Mouse (Mus musculus): ENCODE measurements around the gene Polr2b. TPM values are rescaled to one million over a fixed set of nuclear protein-coding genes. Genes with fewer than 3 reads are reported as not detected.

Polr2b gene
- polyA plus RNA-seq (2014; fragmentation: Nextera tagmentation; extraction: Ambion mirVana): 86.8 and 106 TPM in 2 replicates

DNA sequence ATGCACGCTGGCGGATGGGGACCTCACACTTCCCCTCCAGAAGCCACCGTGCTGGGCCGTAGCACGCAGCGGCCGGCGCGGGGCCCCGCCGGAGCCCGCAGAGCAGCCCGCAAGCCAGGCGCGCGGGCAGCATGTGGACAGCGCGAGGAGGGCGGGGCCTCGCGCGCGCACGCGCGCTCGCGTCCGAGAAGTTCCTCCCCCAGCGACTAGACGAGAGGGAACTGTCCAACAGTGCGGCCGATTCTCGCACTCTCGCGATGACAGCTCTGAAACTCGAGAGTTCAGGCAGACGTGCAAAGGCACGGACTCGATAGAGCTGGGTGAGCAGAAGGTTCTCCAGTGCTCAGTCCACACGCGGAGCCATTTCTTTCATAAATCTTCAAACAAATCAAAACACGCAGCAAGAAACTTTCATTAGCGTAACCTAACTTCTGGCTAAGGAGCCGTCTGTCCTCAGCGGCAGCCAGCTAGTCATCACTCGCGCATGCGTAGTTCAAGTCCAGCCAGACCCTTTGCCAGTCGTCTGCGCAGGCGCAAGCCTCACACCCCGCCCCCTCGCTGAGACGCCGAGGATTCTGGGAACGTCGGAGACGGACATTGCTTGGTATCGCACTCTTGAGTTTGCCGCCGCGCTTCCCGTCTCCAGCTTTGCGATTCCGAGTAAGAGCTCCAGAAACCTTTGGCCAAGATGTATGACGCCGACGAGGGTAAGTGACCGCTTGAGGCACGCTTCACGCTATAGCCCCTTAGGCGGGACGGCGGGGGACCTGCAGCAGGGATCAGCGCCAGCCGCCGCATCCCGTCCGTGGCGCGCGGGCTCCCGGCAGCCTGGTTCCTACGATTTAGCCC is at the start of gene Polr2b, which contains the start of gene Noa1:
Gene Polr2b (plus strand): TSS at position 224 of the 849 bp plus-strand sequence.
Gene Noa1 (minus strand): TSS at position 161 of the 849 bp plus-strand sequence.
- Histone ChIP-seq H3K9me3 (ENCODE audit: control insufficient read depth, low read length) (no peaks in the 10 kb centered on the region), H3K27me3 (ENCODE audit: control insufficient read depth, insufficient read depth, low read length) (no peaks in the 10 kb centered on the region), H3K36me3 (ENCODE audit: control insufficient read depth, insufficient read depth, low read length) (peaks cover 5% of the 10 kb centered on the region; the same call in 1 of the 2 replicates), H3K4me1 (replicated peaks; ENCODE audit: control insufficient read depth, insufficient read depth, low read length) (peaks cover 7% of the 10 kb centered on the region), H3K4me3 (ENCODE audit: low read depth, low read length) (peak within 1 kb of the TSS; percentile 96), H3K27ac (ENCODE audit: low read depth, low read length) (peak within 1 kb of the TSS; percentile 67), H3K4me2 (replicated peaks; ENCODE audit: low read depth, low read length) (peak within 1 kb of the TSS; percentile 99), H3K9ac (ENCODE audit: low read depth, low read length) (peak within 1 kb of the TSS; percentile 61)
- peak; percentile 98 for DNase-seq (ENCODE audit: low spot score)
- WGBS: under 1% methylated on average over 81 of the region's 85 CpGs
- peak; percentile 97 for ATAC-seq (ENCODE audit: low FRiP score)

DNA sequence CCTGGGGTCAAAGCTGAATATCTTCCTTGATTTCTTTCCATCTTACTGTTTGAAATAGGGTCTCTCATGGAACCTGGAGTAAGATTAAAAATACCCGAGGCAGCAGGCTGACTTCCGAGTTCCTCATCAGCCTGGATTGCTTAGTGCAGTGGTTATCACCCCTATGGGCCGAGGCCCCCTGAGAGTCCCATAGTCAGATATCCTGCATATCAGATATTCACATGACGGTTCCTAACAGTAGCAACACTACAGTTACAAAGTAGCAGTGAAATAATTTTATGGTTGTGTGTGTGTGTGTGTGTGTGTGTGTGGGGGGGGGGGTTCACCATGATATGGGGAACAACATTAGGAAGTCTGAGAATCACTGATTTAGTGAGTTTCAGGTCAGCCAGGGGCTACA is 48.8 kb upstream of the Polr2b start:
- 91% methylated on average over 4 of the region's 4 CpGs for WGBS
- DNase-seq (ENCODE audit: low spot score) (no peak), ATAC-seq (ENCODE audit: low FRiP score) (no peak)
- Histone ChIP-seq H3K9me3 (ENCODE audit: control insufficient read depth, low read length) (no peaks in the 10 kb centered on the region), H3K27me3 (ENCODE audit: control insufficient read depth, insufficient read depth, low read length) (peaks cover 5% of the 10 kb centered on the region; the same call in 1 of the 2 replicates), H3K9ac (ENCODE audit: low read depth, low read length) (no peak overlapping the region), H3K4me2 (replicated peaks; ENCODE audit: low read depth, low read length) (no peak overlapping the region), H3K4me1 (replicated peaks; ENCODE audit: control insufficient read depth, insufficient read depth, low read length) (no peaks in the 10 kb centered on the region), H3K36me3 (ENCODE audit: control insufficient read depth, insufficient read depth, low read length) (no peaks in the 10 kb centered on the region), H3K27ac (ENCODE audit: low read depth, low read length) (no peak overlapping the region), H3K4me3 (ENCODE audit: low read depth, low read length) (no peak overlapping the region)

DNA sequence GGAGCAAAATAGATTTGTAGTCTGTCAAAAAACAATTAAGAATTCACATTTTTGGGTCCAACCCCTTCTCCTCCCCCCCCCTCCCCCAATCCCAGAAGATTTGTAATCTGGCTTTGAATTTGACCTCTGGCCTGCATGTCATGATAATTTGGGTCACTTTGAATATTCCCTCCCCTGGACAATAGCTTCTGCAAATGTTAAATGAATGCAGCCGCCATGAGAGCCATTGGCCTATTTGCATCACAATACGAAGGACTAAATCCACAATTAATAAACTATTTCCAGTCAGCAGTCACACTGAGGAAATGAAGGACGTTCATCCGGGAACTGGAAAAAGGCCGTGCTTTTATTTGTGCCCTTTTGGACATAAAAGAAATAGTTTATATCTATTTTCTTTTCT is 47.8 kb upstream of the Polr2b start:
- Histone ChIP-seq H3K4me2 (replicated peaks; ENCODE audit: low read depth, low read length) (no peak overlapping the region), H3K4me3 (ENCODE audit: low read depth, low read length) (no peak overlapping the region), H3K36me3 (ENCODE audit: control insufficient read depth, insufficient read depth, low read length) (no peaks in the 10 kb centered on the region), H3K27ac (ENCODE audit: low read depth, low read length) (no peak overlapping the region), H3K4me1 (replicated peaks; ENCODE audit: control insufficient read depth, insufficient read depth, low read length) (no peaks in the 10 kb centered on the region), H3K27me3 (ENCODE audit: control insufficient read depth, insufficient read depth, low read length) (peaks cover 5% of the 10 kb centered on the region; the same call in 1 of the 2 replicates), H3K9me3 (ENCODE audit: control insufficient read depth, low read length) (no peaks in the 10 kb centered on the region), H3K9ac (ENCODE audit: low read depth, low read length) (no peak overlapping the region)
- ATAC-seq (ENCODE audit: low FRiP score) (no peak), DNase-seq (ENCODE audit: low spot score) (peak; percentile 28)
- 33% methylated on average over 5 of the region's 5 CpGs for WGBS

DNA sequence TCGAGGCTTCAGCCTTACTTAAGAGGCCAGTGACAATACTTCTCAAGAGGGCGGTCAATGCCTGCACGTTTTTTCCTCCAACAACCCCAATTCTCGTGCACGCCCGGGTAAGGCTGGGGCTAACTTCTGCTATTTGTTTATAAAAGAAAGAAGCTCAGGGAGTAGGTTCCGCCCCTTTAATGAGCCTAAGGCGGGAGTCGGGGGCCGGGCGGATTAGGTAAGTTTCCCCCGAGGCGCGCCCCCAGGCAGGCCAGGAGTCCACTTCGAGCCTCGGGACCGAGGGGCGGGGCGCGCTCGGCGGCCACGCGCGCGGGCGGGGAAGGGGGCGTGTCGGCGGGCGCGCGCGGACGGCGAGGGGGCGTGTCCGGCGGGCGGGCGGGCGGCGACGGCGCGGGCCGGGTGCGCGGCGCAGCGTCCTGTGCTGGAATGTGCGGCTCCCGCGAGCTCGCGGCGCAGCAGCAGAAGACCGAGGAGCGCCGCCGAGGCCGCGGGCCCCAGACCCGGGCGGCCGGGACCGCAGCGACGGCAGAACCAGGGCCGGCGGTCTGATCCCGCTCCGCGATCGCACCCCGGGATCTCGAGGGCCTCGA is 44.8 kb upstream of the Polr2b start, which contains the start of gene Rest:
Gene Rest (plus strand): TSS at position 411 of the 590 bp plus-strand sequence.
- H3K4me2 ChIP-seq (replicated peaks; ENCODE audit: low read depth, low read length): peak within 1 kb of the TSS; percentile 81
- H3K4me1 ChIP-seq (replicated peaks; ENCODE audit: control insufficient read depth, insufficient read depth, low read length): no peaks in the 10 kb centered on the region
- under 1% methylated on average over 44 of the region's 78 CpGs for WGBS
- H3K9me3 ChIP-seq (ENCODE audit: control insufficient read depth, low read length): no peaks in the 10 kb centered on the region
- ATAC-seq (ENCODE audit: low FRiP score) (peak; percentile 84), DNase-seq (ENCODE audit: low spot score) (peak; percentile 80)
- peak within 1 kb of the TSS; percentile 91 for H3K27ac ChIP-seq (ENCODE audit: low read depth, low read length)
- H3K4me3 ChIP-seq (ENCODE audit: low read depth, low read length): peak within 1 kb of the TSS; percentile 98
- peaks cover 5% of the 10 kb centered on the region; the same call in 1 of the 2 replicates for H3K27me3 ChIP-seq (ENCODE audit: control insufficient read depth, insufficient read depth, low read length)
- H3K36me3 ChIP-seq (ENCODE audit: control insufficient read depth, insufficient read depth, low read length): no peaks in the 10 kb centered on the region
- H3K9ac ChIP-seq (ENCODE audit: low read depth, low read length): peak within 1 kb of the TSS; percentile 90

DNA sequence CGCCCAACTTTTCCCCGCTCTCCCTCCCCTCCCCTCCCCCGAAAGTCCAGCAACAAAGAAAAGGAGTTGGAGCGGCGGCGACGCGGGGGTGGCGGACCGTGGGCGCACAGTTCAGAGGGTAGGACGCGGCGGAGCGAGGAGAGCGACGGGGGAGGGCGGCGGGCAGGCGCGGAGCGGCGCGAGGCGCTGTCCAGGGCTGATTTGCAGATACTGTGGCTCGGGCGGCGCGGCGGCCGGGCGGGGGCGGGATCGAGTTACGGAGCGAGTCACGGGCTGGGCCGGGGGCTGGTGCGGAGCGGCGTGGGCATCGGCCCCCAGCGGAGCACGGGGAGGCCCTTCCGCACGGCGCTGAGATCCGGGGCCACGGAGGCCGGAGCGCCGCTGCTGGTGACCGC is 44.3 kb upstream of the Polr2b start:
- 0% methylated on average over 34 of the region's 53 CpGs for WGBS
- peak; percentile 74 for DNase-seq (ENCODE audit: low spot score)

DNA sequence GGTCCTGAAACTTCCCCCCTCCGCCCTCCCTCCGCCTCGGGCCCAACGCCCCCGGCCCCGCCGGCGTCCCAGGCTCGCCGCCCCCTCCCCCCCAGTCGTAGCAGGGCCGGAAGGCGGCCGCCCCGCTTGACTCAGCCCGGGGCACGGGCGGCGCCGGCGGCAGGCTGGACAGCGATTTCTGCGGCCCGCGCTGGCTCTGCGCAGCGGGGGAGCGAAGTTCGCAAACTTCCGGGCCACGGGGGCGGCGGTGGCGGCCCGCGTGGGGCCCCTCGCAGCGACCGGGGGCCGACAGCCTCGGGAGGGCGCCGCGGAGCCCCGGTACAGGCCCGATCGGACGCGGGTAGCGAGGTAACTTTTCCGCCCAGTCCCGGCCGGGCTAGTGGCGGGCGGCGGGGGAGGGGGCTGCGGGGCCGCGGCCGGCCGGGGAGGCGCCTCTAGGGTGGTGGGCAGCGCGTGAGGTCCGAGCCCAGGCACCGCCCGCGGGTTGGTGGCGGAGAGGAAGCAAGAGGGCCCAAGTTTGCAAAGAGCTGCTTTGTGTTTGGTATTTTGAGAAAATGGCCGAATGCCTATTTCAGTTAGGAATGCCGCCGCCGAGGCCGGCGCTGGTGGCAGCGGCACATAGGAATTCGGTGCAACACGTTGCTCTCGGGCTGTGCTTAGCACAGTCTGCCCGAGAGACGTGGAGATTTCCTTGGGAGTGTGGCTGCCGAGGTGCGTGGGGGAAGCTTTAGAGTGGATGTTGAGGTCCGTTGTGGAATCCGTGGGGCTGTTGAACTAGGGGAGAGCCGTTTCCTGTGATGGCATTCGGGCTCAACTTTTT is 43.7 kb upstream of the Polr2b start:
- Histone ChIP-seq H3K27me3 (ENCODE audit: control insufficient read depth, insufficient read depth, low read length) (peaks cover 5% of the 10 kb centered on the region; the same call in 1 of the 2 replicates), H3K4me3 (ENCODE audit: low read depth, low read length) (peak overlapping the region; percentile 98), H3K4me2 (replicated peaks; ENCODE audit: low read depth, low read length) (peak overlapping the region; percentile 81), H3K4me1 (replicated peaks; ENCODE audit: control insufficient read depth, insufficient read depth, low read length) (no peaks in the 10 kb centered on the region), H3K9me3 (ENCODE audit: control insufficient read depth, low read length) (no peaks in the 10 kb centered on the region), H3K36me3 (ENCODE audit: control insufficient read depth, insufficient read depth, low read length) (no peaks in the 10 kb centered on the region), H3K27ac (ENCODE audit: low read depth, low read length) (peak overlapping the region; percentile 91), H3K9ac (ENCODE audit: low read depth, low read length) (peak overlapping the region; percentile 90)
- ATAC-seq (ENCODE audit: low FRiP score) (peak; percentile 76), DNase-seq (ENCODE audit: low spot score) (peak; percentile 75)
- WGBS: under 1% methylated on average over 68 of the region's 87 CpGs

More for the DNA sequence above, 44.3 kb upstream of the Polr2b start:
- H3K4me2 ChIP-seq (replicated peaks; ENCODE audit: low read depth, low read length): peak overlapping the region; percentile 81
- peaks cover 5% of the 10 kb centered on the region; the same call in 1 of the 2 replicates for H3K27me3 ChIP-seq (ENCODE audit: control insufficient read depth, insufficient read depth, low read length)
- H3K9ac ChIP-seq (ENCODE audit: low read depth, low read length): peak overlapping the region; percentile 90
- H3K36me3 ChIP-seq (ENCODE audit: control insufficient read depth, insufficient read depth, low read length): no peaks in the 10 kb centered on the region
- no peaks in the 10 kb centered on the region for H3K9me3 ChIP-seq (ENCODE audit: control insufficient read depth, low read length)
- peak overlapping the region; percentile 91 for H3K27ac ChIP-seq (ENCODE audit: low read depth, low read length)
- peak; percentile 82 for ATAC-seq (ENCODE audit: low FRiP score)
- H3K4me1 ChIP-seq (replicated peaks; ENCODE audit: control insufficient read depth, insufficient read depth, low read length): no peaks in the 10 kb centered on the region
- H3K4me3 ChIP-seq (ENCODE audit: low read depth, low read length): peak overlapping the region; percentile 98

DNA sequence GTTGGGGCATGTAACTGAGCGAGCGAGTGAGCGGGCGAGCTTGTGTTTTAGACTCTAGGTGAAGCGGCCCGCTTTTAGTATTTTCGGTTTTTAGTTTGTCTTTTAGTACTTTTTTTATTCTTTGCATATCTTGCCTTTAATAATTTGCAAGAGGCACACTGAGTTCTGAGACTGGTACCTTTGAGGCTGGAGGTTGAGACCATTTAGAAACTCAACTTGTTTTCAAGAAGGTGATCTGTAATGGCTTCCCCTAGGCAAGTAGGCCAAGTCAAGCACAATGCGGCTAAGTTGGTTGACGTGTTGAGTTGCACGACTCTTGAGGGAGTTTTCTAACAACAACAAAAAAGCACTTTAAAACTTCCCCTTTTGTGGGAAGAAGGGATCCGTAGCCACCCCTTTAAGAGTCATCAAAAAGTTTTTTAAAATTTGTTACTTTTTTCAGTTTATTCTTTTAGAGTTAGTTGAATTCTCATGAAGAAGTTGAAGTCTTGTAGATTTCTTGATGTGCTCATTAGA is 43.0 kb upstream of the Polr2b start:
- ATAC-seq (ENCODE audit: low FRiP score) (no peak), DNase-seq (ENCODE audit: low spot score) (no peak)
- 3% methylated on average over 11 of the region's 11 CpGs for whole genome bisulfite sequencing

DNA sequence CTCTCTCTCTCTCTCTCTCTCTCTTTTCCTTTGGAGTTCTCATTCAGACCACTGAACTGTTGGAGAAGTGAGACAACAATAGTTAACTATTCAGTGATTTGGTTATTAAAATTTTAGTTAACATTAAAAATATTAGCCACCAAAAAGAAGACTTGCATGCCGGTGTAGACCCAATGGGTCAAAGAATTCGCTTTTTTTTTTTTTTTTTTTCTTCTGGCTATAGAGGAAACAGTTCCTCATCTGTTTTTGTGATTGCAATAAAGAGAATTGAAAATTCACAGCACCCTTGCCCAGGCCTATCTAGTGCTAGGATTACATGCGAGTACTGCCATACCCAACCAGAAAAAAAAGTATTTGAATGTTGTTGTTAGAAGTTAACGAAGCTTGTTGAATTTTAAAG is 42.5 kb upstream of the Polr2b start:
- Histone ChIP-seq H3K9ac (ENCODE audit: low read depth, low read length) (no peak overlapping the region), H3K27me3 (ENCODE audit: control insufficient read depth, insufficient read depth, low read length) (peaks cover 5% of the 10 kb centered on the region; the same call in 1 of the 2 replicates), H3K36me3 (ENCODE audit: control insufficient read depth, insufficient read depth, low read length) (peaks cover 3% of the 10 kb centered on the region; the same call in 1 of the 2 replicates), H3K27ac (ENCODE audit: low read depth, low read length) (no peak overlapping the region), H3K4me1 (replicated peaks; ENCODE audit: control insufficient read depth, insufficient read depth, low read length) (no peaks in the 10 kb centered on the region), H3K9me3 (ENCODE audit: control insufficient read depth, low read length) (no peaks in the 10 kb centered on the region), H3K4me2 (replicated peaks; ENCODE audit: low read depth, low read length) (peak overlapping the region; percentile 81; the same call in 1 of the 2 replicates), H3K4me3 (ENCODE audit: low read depth, low read length) (peak overlapping the region; percentile 98; the same call in 1 of the 2 replicates)
- WGBS: 69% methylated on average over 4 of the region's 4 CpGs
- DNase-seq (ENCODE audit: low spot score) (no peak), ATAC-seq (ENCODE audit: low FRiP score) (no peak)

More for the DNA sequence above, 43.0 kb upstream of the Polr2b start:
- Histone ChIP-seq H3K27me3 (ENCODE audit: control insufficient read depth, insufficient read depth, low read length) (peaks cover 5% of the 10 kb centered on the region; the same call in 1 of the 2 replicates), H3K4me3 (ENCODE audit: low read depth, low read length) (peak overlapping the region; percentile 98), H3K27ac (ENCODE audit: low read depth, low read length) (peak overlapping the region; percentile 91), H3K4me1 (replicated peaks; ENCODE audit: control insufficient read depth, insufficient read depth, low read length) (no peaks in the 10 kb centered on the region), H3K4me2 (replicated peaks; ENCODE audit: low read depth, low read length) (peak overlapping the region; percentile 81), H3K9ac (ENCODE audit: low read depth, low read length) (peak overlapping the region; percentile 90), H3K36me3 (ENCODE audit: control insufficient read depth, insufficient read depth, low read length) (no peaks in the 10 kb centered on the region), H3K9me3 (ENCODE audit: control insufficient read depth, low read length) (no peaks in the 10 kb centered on the region)
